Mouse (Mus musculus): ENCODE data around the gene Tll2. TPM values are rescaled to one million over a fixed set of nuclear protein-coding genes. Genes with fewer than 3 reads are reported as not detected.

The Tll2 gene
- polyA plus RNA-seq, 1 experiment from 2014 or later = not detected

DNA sequence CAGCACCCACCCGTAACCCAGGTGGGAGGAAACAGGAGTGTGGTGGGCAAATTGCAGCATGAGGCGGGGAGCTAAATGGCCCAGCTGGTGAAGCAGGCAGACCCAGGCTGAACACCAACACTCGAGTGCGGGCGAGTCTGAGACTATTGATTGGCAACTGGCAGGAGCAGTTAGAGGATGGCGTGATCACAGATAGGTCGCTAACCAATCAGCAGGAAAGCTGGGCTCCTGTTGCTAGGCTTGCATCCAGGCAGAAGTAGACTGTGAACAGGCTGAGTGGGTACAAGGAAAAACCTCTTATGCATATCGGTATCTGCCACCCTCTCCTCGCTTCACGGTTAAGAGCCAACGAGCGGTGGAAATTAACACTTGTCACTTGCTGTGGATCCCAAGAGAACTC is 9.0 kb downstream of the Tll2 start:
- Histone ChIP-seq H3K4me3 (replicated peaks) (no peak overlapping the region), H3K4me2 (no peak overlapping the region), H3K4me1 (replicated peaks) (no peaks in the 10 kb centered on the region), H3K27me3 (peaks cover 13% of the 10 kb centered on the region), H3K9ac (no peak overlapping the region), H3K27ac (no peak overlapping the region), H3K9me3 (replicated peaks) (no peaks in the 10 kb centered on the region), H3K36me3 (no peaks in the 10 kb centered on the region)
- no peak for ATAC-seq (ENCODE audit: low read depth)
- DNase-seq = no peak
- WGBS (ENCODE audit: insufficient replicate concordance) = 70% methylated on average over 12 of the region's 12 CpGs

DNA sequence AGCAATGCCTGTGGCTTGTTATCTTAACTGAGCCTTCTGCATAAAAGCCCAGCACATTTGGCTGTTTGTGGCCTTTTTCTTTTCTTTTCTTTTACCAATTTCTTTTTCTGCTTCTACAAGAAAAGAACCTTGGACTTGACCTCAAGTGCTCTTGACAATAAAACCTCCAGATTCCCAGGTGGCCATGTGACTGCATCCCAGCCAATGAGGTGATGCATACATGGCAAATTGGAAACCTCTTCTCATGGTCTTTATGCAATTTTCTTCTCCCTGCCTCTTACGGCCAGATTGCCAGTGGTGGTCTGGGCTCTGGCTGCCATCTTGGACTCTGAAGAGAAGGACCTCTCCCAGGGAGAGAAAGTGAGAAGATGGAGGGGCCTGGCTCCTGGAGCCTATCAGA is 13.3 kb downstream of the Tll2 start:
- H3K27me3 ChIP-seq = no peaks in the 10 kb centered on the region
- ATAC-seq (ENCODE audit: low read depth) (no peak), DNase-seq (no peak)
- no peak overlapping the region for H3K27ac ChIP-seq
- no peak overlapping the region for H3K4me3 ChIP-seq (replicated peaks)
- no peaks in the 10 kb centered on the region for H3K4me1 ChIP-seq (replicated peaks)
- H3K4me2 ChIP-seq = no peak overlapping the region
- no peaks in the 10 kb centered on the region for H3K36me3 ChIP-seq
- 74% methylated on average over 1 of the region's 1 CpGs for WGBS (ENCODE audit: insufficient replicate concordance)
- no peaks in the 10 kb centered on the region for H3K9me3 ChIP-seq (replicated peaks)
- H3K9ac ChIP-seq = no peak overlapping the region

DNA sequence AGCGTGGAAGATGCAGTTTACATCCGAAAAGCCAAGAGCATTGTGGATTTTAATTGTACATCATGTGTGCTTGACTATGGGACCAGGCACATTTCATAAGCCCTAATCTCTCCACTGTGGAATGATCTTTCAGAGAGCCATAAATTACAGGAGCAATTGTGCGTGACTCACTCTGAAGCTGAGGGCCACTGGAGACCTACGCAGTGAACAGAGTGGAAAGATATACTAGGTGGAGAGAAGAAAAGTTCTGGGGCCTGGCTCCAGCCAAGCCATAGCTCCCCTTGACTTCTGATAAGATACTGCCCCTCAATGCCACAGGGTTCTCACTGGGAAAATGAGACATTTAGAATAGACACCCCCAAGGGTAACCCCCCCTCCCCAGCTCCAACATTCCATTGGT is 13.7 kb downstream of the Tll2 start:
- Histone ChIP-seq H3K27me3 (no peaks in the 10 kb centered on the region), H3K27ac (no peak overlapping the region), H3K4me3 (replicated peaks) (no peak overlapping the region), H3K4me2 (no peak overlapping the region), H3K4me1 (replicated peaks) (no peaks in the 10 kb centered on the region), H3K9ac (no peak overlapping the region), H3K9me3 (replicated peaks) (no peaks in the 10 kb centered on the region), H3K36me3 (no peaks in the 10 kb centered on the region)
- ATAC-seq (ENCODE audit: low read depth) = no peak
- no peak for DNase-seq
- 71% methylated on average over 4 of the region's 4 CpGs for WGBS (ENCODE audit: insufficient replicate concordance)

GRCm38 (mm10) chr19:41191724-41192123 is 14.9 kb downstream of the Tll2 start:
- H3K36me3 ChIP-seq = no peaks in the 10 kb centered on the region
- no peaks in the 10 kb centered on the region for H3K9me3 ChIP-seq (replicated peaks)
- H3K4me3 ChIP-seq (replicated peaks) = no peak overlapping the region
- H3K4me2 ChIP-seq = no peak overlapping the region
- 69% methylated on average over 9 of the region's 9 CpGs for WGBS (ENCODE audit: insufficient replicate concordance)
- no peak for DNase-seq
- H3K27me3 ChIP-seq = no peaks in the 10 kb centered on the region
- H3K9ac ChIP-seq = no peak overlapping the region
- no peak for ATAC-seq (ENCODE audit: low read depth)
- no peaks in the 10 kb centered on the region for H3K4me1 ChIP-seq (replicated peaks)
- no peak overlapping the region for H3K27ac ChIP-seq

- H3K9ac ChIP-seq = no peak overlapping the region
- no peaks in the 10 kb centered on the region for H3K36me3 ChIP-seq
- H3K4me1 ChIP-seq (replicated peaks) = no peaks in the 10 kb centered on the region
- H3K27me3 ChIP-seq = no peaks in the 10 kb centered on the region
- no peak overlapping the region for H3K4me3 ChIP-seq (replicated peaks)
- no peaks in the 10 kb centered on the region for H3K9me3 ChIP-seq (replicated peaks)
- 58% methylated on average over 6 of the region's 6 CpGs for WGBS (ENCODE audit: insufficient replicate concordance)
- no peak overlapping the region for H3K27ac ChIP-seq
- no peak for DNase-seq
- H3K4me2 ChIP-seq = no peak overlapping the region
- ATAC-seq (ENCODE audit: low read depth) = no peak
Measured at GRCm38 (mm10) chr19:41190876-41191434, 15.7 kb downstream of the Tll2 start.

- H3K4me3 ChIP-seq (replicated peaks) = no peak overlapping the region
- WGBS (ENCODE audit: insufficient replicate concordance) = 28% methylated on average over 6 of the region's 6 CpGs
- H3K27ac ChIP-seq = no peak overlapping the region
- H3K9ac ChIP-seq = no peak overlapping the region
- no peaks in the 10 kb centered on the region for H3K27me3 ChIP-seq
- no peak for ATAC-seq (ENCODE audit: low read depth)
- no peak overlapping the region for H3K4me2 ChIP-seq
- H3K36me3 ChIP-seq = no peaks in the 10 kb centered on the region
- no peak for DNase-seq
- H3K4me1 ChIP-seq (replicated peaks) = no peaks in the 10 kb centered on the region
- no peaks in the 10 kb centered on the region for H3K9me3 ChIP-seq (replicated peaks)
Measured at GRCm38 (mm10) chr19:41177331-41177730, 29.3 kb downstream of the Tll2 start.

DNA sequence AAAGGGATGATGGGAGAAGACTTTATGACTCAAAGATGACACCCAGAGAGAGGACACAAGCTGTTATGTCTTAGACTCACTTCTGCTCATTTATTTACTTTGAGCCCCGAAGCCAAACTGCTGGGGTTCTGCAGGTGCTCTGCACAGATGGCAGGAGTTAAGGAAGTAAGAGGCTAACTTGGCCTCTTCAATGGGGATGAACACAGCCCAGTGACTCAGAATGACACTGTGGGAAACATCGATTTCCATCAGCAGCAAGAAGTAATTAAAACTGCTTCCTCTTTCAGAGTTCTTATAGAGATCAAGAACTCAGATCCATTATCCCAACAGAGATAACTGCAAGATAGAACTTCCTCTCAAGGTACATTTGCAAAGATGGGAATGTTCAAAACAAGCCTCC is 29.8 kb downstream of the Tll2 start:
- no peaks in the 10 kb centered on the region for H3K27me3 ChIP-seq
- no peaks in the 10 kb centered on the region for H3K9me3 ChIP-seq (replicated peaks)
- H3K27ac ChIP-seq = no peak overlapping the region
- ATAC-seq (ENCODE audit: low read depth) = no peak
- H3K36me3 ChIP-seq = no peaks in the 10 kb centered on the region
- no peak for DNase-seq
- H3K4me3 ChIP-seq (replicated peaks) = no peak overlapping the region
- no peaks in the 10 kb centered on the region for H3K4me1 ChIP-seq (replicated peaks)
- no peak overlapping the region for H3K9ac ChIP-seq
- 53% methylated on average over 2 of the region's 2 CpGs for WGBS (ENCODE audit: insufficient replicate concordance)
- H3K4me2 ChIP-seq = no peak overlapping the region

DNA sequence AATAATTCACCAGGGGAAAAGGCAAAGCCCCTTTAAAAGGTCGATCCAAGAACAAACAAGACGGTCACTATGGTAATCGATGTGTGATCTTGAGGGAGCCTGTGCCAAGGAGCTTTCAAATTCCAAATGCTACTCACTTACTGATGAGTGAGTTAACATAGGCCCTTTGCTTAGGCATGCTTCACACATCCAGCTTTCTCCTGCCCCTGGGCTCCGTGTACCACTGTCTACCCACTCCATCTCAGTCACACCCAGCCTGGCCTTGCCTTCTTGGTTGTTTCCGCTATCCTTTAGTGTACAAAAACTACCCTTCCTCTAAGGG is 40.8 kb downstream of the Tll2 start:
- DNase-seq (no peak), ATAC-seq (ENCODE audit: low read depth) (no peak)
- Histone ChIP-seq H3K4me2 (no peak overlapping the region), H3K4me1 (replicated peaks) (no peaks in the 10 kb centered on the region), H3K4me3 (replicated peaks) (no peak overlapping the region), H3K9me3 (replicated peaks) (no peaks in the 10 kb centered on the region), H3K36me3 (no peaks in the 10 kb centered on the region), H3K27me3 (no peaks in the 10 kb centered on the region), H3K27ac (no peak overlapping the region), H3K9ac (no peak overlapping the region)
- 71% methylated on average over 5 of the region's 5 CpGs for WGBS (ENCODE audit: insufficient replicate concordance)

DNA sequence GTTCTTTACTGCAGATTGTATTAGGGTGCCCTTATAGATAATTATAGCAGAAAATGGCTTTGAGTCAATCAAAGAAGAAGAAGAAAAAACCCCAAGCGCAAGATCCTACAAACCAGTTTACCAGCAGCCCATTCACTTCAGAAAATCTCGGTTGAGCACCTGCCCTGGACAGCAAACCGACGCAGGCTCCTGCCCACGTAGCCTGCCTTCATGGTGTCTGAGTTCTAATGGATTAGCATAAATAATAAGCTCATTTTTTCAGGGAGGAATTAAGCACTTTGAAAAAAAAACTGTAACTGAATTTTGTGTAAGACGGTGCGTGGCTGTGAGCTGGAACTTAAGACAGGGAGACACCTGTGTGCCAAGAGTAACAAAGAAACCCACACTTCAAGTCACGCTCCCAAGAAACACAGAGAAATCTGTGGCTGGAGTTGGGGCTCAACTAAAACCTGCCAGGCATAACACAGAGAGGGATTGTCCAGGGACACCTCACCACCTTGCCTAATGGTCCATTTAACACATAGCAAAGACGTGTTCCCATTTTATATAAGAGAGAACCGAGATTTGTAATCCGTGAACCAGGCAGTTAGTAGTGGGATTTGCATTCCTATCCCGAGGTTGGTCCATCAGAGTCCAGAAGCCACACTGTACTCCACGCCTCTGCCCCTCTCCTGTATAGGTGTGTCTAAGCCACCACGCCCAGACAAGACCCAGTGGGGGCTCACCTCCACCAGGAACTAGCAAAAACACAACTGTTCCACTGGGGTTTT is 41.3 kb downstream of the Tll2 start:
- Histone ChIP-seq H3K36me3 (no peaks in the 10 kb centered on the region), H3K4me1 (replicated peaks) (no peaks in the 10 kb centered on the region), H3K27me3 (no peaks in the 10 kb centered on the region), H3K4me2 (no peak overlapping the region), H3K9me3 (replicated peaks) (no peaks in the 10 kb centered on the region), H3K9ac (no peak overlapping the region), H3K4me3 (replicated peaks) (no peak overlapping the region), H3K27ac (no peak overlapping the region)
- DNase-seq = no peak
- WGBS (ENCODE audit: insufficient replicate concordance) = 61% methylated on average over 14 of the region's 14 CpGs
- ATAC-seq (ENCODE audit: low read depth) = no peak

DNA sequence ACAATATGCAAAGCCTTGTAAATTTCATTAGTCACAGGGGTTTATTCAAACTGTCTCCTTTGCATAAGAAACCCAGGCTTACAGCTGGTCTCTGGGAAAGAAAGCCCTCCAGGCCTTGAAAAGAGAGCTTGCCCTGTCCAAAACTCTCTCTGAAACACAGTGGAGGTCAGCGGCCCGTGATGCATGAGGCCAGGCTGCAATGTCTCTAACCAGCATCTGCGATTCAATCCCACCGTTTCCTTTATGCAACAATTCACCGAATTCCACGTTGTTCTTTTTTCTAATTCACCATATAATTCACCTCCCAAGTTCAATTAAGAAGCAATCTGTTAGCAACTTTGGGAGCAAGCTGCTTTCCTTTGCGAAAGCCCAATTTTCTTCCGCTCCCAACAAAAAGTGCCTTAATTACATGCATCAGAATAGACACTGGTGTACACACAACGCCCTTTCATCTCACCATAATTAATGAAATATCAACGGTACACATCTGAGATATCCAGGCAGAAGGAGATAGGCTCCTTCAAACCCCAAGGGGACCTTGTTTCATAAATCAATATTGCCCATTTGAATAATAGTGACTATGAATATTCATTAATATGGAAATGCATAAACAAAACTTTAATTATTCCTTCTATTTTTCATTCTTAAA is 42.1 kb downstream of the Tll2 start:
- Histone ChIP-seq H3K9ac (no peak overlapping the region), H3K9me3 (replicated peaks) (no peaks in the 10 kb centered on the region), H3K27me3 (no peaks in the 10 kb centered on the region), H3K4me3 (replicated peaks) (no peak overlapping the region), H3K4me1 (replicated peaks) (no peaks in the 10 kb centered on the region), H3K36me3 (no peaks in the 10 kb centered on the region), H3K4me2 (no peak overlapping the region), H3K27ac (no peak overlapping the region)
- DNase-seq (no peak), ATAC-seq (ENCODE audit: low read depth) (no peak)
- 71% methylated on average over 10 of the region's 10 CpGs for WGBS (ENCODE audit: insufficient replicate concordance)

DNA sequence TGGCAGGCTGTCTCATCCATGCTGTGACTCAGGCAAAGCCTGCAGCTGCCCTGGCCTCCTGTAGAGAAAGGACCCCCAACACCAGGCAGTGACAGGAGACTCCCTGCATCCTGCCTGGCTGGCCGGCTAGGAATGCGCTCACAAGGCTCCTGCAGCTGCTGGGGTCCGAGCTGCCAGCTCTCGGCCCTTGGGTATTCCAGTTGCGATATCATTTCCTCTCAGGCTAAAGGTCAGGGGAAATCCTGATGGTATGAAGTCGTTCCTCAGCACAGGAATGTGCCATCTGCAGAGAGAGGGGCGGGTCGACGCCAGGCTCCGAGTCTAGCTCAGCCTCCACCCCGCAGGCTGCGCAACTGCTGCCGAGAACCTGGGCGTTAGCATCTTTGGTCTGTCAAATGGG is 46.2 kb downstream of the Tll2 start:
- H3K4me3 ChIP-seq (replicated peaks) = no peak overlapping the region
- H3K36me3 ChIP-seq = no peaks in the 10 kb centered on the region
- H3K27ac ChIP-seq = no peak overlapping the region
- ATAC-seq (ENCODE audit: low read depth) (no peak), DNase-seq (no peak)
- no peak overlapping the region for H3K9ac ChIP-seq
- no peak overlapping the region for H3K4me2 ChIP-seq
- no peaks in the 10 kb centered on the region for H3K9me3 ChIP-seq (replicated peaks)
- H3K4me1 ChIP-seq (replicated peaks) = no peaks in the 10 kb centered on the region
- 51% methylated on average over 14 of the region's 14 CpGs for WGBS (ENCODE audit: insufficient replicate concordance)
- H3K27me3 ChIP-seq = no peaks in the 10 kb centered on the region

- Histone ChIP-seq H3K36me3 (no peaks in the 10 kb centered on the region), H3K27ac (no peak overlapping the region), H3K4me2 (no peak overlapping the region), H3K9me3 (replicated peaks) (no peaks in the 10 kb centered on the region), H3K27me3 (no peaks in the 10 kb centered on the region), H3K9ac (no peak overlapping the region), H3K4me1 (replicated peaks) (no peaks in the 10 kb centered on the region), H3K4me3 (replicated peaks) (no peak overlapping the region)
- ATAC-seq (ENCODE audit: low read depth) (no peak), DNase-seq (no peak)
- WGBS (ENCODE audit: insufficient replicate concordance) = 66% methylated on average over 7 of the region's 7 CpGs
Measured at GRCm38 (mm10) chr19:41154681-41155080, 52.0 kb downstream of the Tll2 start.
